Comparison of ENCODE assay signal across 8 mouse cellular contexts in genomic region chr10:126752699-126753098, GRCm38 (mm10).
DNase-seq lines count a peak whose midpoint lies in the region; TF ChIP-seq lines count a peak whose summit lies in the region.

No protein-coding gene starts in this region.

- peak; percentile 14 to 27 for DNase-seq in kidney, postnatal 4 days
- DNase-seq in kidney, postnatal 10 days, result no peak
- peak; percentile 30 for DNase-seq in adrenal gland, postnatal 25 days
- DNase-seq in layer of hippocampus, adult 2 months (ENCODE audit: low spot score in 2 of 2), result peak; percentile 41 to 51
- peak; percentile 52 for DNase-seq in right cerebral cortex, adult 18-20 months
- DNase-seq in thymus, adult 2 months, result no peak
- no peak for DNase-seq in gastrocnemius, adult 18-20 months (ENCODE audit: low spot score)
- DNase-seq in lung, postnatal 36 days, result no peak

- no peaks in the 10 kb centered on the region for H3K27me3 ChIP-seq in thymus, adult 2 months (ENCODE audit: control insufficient read depth, insufficient read depth, low read length)

- H3K4me3 ChIP-seq in layer of hippocampus, adult 2 months, result peak overlapping the region; percentile 29; the same call in 1 of the 2 replicates
- H3K4me3 ChIP-seq in thymus, adult 2 months (ENCODE audit: control insufficient read depth, insufficient read depth, low read length), result no peak overlapping the region

- no peak overlapping the region for H3K27ac ChIP-seq in layer of hippocampus, adult 2 months
- H3K27ac ChIP-seq in thymus, adult 2 months (ENCODE audit: control insufficient read depth, insufficient read depth, low read length), result no peak overlapping the region

- TF ChIP-seq CTCF in layer of hippocampus, adult 2 months (conservative IDR thresholded peaks at IDR 0.05), result peak; percentile 78
- TF ChIP-seq CTCF in thymus, adult 2 months (IDR thresholded peaks at IDR 0.05; ENCODE audit: borderline replicate concordance, control insufficient read depth, extremely low read depth, insufficient read depth, low read length, poor library complexity), result no peak

- TF ChIP-seq POLR2A in thymus, adult 2 months (IDR thresholded peaks at IDR 0.05; ENCODE audit: control insufficient read depth, extremely low read depth, insufficient read depth, low read length, poor library complexity), result no peak

- 74% methylated on average over 11 of the region's 11 CpGs for WGBS in thymus, adult 2 months

- H3K4me1 ChIP-seq in thymus, adult 2 months (replicated peaks; ENCODE audit: control insufficient read depth, insufficient read depth, low read length), result no peaks in the 10 kb centered on the region

- H3K36me3 ChIP-seq in thymus, adult 2 months (ENCODE audit: control insufficient read depth, insufficient read depth, low read length), result no peaks in the 10 kb centered on the region

Comparison
In these comparisons a context has a peak if more than half of its experiments do, and no peak if none do; other contexts are left out.
1. DNase-seq: peak in kidney, postnatal 4 days (2 of 2), adrenal gland, postnatal 25 days (single experiment), layer of hippocampus, adult 2 months (2 of 2) and right cerebral cortex, adult 18-20 months (single experiment); none in kidney, postnatal 10 days (single experiment), thymus, adult 2 months (single experiment), gastrocnemius, adult 18-20 months (single experiment) and lung, postnatal 36 days (single experiment).